Mouse (Mus musculus) frontal cortex, postnatal 10 days (tissue): ENCODE results near the gene Glmn.

ENCODE experiments used
- DNase-seq, 2 experiments: peaks; one replicate each; pipeline ENCODE4 v3.0.0; 2022; ENCODE audit warnings: low spot score in 2 of 2, mixed read lengths in 1 of 2

Gene Glmn

DNA sequence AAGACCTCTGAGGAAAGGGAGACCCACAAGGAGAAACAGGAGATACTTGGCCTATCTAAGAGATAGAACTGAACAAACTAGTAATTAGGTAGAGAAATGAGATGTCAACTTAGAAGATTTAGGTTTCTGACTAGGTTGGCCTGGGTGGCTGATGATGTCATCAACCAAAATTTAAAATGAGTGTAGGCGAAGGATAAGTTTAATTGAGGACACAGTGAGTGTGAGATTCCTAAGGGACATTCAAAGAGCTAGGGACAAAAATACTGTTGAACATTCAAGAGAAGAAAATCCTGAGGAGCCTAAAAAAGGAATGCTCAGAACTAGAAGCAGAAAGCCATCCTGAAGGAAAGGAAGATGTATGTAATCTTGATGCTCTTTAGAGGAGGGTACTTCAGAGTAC, 81.6 kb downstream of the Glmn start:
- no peak for DNase-seq

DNA sequence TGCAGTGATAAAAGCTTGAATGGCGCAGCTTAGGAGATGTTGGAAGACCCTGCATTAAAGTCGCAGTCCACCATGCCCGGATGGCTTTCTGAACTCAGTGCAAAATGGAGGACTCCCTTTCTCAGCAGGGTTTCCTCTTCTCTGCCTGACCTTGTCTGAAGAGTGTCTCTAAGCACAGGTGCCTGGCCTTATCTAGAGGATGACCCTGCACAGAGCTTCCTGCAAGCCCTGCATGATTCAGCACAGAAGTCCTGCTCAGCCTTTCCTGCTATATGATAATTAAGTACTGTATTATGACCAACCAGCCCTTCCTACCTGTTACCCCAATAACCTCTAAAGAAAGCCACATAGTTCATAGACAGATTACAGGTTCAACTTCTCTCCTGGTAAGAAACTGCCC, 82.2 kb downstream of the Glmn start:
- no peak for DNase-seq

DNA sequence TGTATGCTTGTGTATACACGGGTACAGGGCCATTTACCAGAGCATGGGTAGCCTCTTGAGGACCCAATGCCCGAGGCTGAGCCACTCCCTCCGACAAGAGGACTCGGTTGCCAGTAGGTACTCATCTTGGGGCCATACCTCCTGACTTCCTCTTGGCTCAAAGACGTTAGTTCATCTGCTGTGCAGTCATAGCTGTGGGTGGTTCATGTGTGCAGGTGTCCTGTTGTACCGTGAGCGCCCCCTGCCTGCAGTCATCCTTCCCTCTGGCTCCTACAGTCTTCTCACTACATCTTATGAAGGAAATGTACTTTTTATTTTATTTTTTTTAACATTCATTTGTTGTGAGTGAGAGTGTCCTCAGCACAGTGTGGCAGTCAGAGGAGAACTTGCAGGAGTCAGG, 84.1 kb downstream of the Glmn start:
- no peak for DNase-seq

DNA sequence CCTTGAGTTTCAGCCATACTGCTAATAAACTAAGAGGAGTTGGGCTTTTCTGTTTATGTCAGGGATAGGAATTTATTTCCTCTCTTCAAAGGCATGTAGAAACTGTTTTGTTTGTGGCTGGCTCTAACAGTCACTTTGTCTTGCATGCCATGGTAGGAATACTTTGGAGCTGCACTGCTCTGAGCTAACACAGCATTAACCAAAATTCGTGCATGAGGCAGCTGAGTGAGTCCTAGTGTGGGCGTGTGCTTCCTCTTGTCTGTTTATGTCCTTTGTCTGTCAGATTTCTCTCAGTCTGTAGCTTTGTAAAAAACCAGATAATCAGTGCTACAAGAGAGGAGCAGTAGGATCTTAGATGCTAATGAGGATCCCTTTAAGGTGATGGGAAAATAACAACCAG, 86.4 kb downstream of the Glmn start:
- no peak for DNase-seq

DNA sequence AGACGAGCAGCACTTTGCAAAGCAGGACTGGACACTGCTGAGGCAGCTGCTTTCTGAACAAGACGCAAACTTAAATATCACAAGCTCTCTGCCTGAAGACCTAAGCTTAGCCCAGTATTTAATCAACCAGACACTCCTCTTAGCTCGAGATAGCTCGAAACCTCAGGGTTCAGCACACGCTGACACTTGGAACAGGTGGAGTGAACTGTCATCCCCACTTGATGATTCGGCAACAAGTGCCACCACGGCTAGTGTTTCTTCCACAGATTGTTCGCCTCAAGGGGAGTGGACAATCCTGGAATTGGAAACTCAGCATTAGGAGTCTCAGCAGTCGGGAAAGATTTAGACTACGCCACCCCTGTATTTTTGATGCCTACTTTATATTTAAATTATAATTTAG, 87.2 kb downstream of the Glmn start:
- no peak for DNase-seq

DNA sequence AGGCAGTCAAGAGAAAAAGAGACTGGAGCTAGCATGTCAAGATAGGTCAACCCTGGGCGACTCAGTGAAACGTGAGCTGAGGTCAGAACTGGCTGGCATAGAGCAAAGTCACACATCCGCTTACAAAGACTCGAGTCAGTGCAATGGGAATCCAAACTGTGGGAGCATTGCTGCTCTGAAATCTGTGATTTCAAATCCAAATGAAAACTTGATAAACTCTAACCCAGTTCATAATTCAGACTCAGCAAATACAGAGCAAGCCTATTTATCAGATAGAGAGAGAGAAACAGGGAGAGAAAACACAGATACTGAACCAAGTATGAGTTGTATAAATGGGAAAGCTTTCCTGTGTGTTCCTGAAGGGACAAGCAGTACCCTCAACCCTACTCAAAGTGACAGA, 90.4 kb downstream of the Glmn start, which contains the start of gene Gm42669:
Gene Gm42669 (plus strand): TSS at position 301 of the 400 bp plus-strand sequence.
- DNase-seq: no peak

DNA sequence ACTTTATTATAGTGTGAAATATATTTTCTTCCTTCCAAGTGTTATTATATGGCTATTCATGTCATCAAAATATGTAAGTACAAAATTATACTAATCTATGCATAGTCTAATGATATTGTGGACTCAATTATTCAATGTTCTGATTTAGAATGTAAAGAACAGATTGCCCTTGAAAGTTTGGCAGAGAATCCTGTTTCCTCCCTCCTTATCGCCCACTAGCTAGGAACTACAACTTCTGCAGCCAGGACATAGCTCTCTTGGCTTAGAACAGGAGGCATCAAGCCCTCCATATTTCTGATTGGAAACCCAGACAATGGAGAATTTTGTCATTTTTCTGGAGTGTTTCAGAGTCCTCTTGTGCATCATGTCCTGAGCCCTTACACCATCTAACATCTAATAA, 96.9 kb downstream of the Glmn start:
- no peak for DNase-seq

DNA sequence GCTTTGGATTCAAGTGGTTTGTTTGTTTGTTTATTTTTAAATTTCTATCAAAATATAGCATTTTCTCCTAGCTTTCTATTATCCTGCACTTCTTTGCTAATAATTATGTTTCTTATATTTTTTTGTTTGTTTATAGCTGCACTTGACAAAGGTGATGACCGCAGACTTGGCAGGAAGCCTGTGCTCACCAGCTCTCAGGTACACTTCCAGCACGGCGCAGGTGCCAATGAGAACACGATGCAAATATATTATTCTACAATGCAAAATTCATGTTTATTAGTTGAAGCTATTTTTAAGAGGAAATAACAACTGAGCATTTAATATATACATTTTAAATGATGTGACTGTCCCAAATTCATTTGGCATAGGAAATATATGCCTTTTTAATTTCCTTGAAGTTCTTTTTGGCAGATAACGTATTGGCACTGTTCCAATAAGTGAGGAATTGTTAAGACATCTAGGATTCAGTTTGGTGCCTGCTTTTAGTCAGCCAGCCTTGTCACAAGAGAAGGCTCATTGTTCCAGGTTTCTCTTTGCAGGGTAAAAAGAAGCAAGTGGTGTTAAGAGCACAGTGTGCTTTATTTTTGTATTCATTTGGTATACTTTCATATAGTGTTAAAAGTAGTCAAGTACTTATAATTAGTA, 97.7 kb downstream of the Glmn start:
- no peak for DNase-seq
